Mouse (Mus musculus) R1 (cell line): ENCODE measurements around the gene Pfkm.

Experiments used
- DNase-seq: peaks from one replicate; pipeline ENCODE4 v3.0.0-alpha.2; 2018; ENCODE audit warnings: low read depth, low spot score

Pfkm gene

GRCm38 (mm10) chr15:98170365-98170764, 78.0 kb downstream of the Pfkm start:
- DNase-seq, result no peak

DNA sequence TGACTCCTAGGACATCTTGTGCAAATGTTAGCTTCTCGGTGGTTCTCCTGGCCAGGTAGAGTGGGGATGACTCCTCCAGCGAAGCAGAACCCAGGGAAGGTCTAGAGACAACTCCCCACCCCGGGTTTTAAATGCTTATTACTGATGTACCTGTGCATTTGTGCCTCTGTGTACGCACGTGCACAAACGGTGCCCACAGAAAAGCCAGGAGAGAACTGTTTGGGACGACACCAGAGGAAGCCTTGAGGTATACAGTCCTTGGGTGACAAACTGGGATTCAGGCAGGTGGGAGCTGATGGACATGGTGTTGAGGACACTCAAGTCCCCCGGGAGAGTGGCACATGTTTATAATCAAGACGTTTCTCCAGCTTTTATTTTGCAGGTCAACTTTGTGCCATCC, 78.5 kb downstream of the Pfkm start:
- DNase-seq, result no peak

DNA sequence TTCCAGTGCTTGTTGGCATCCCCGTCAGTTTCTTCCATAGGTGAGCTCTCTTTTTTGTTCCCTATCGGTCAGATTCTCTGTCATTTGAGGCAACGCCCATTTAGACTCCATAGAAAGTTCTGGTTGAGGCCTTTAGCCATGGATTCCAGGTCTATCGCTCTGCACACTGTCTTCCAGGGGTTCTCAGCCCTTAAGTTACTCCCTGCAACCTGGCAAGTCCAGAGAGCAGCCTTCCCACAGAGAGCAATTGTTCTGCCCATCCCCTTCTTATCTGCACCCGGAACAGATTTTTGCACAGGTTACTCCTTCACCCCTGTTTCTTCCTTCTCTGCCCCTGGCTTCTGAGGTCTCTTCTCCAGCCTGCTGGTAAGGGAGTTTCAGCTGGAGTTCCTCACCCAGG, 79.7 kb downstream of the Pfkm start:
- DNase-seq, result no peak

GRCm38 (mm10) chr15:98173821-98174220, 81.4 kb downstream of the Pfkm start:
- DNase-seq, result peak; percentile 67

GRCm38 (mm10) chr15:98177320-98177719, 84.9 kb downstream of the Pfkm start:
- no peak for DNase-seq

DNA sequence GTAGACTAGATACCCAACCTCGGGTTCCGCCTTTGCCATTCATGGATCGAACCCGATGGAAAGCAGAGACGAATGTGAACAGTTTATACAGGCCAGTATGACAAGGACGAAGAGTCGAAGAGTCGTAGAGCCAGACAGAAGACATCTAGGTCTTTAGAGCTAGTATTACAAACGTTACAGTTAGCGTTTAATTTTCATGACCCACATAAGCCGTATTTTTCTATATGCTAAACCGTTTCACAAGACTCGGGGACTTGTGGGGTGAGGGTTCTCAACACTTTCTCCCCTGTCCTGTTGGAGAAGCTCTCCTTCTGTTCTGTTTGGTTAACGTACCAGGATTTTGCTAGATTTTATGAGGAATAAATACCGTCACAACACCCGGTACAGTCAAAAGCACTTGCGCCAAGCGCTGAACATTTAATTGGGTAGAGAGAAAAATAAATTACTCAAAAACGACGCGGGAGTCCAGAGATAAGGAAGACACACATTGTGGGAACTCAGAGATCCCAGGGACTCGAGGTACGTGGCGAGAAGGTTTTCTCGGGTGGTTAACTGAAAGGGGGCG, 88.3 kb downstream of the Pfkm start:
- DNase-seq, result no peak

DNA sequence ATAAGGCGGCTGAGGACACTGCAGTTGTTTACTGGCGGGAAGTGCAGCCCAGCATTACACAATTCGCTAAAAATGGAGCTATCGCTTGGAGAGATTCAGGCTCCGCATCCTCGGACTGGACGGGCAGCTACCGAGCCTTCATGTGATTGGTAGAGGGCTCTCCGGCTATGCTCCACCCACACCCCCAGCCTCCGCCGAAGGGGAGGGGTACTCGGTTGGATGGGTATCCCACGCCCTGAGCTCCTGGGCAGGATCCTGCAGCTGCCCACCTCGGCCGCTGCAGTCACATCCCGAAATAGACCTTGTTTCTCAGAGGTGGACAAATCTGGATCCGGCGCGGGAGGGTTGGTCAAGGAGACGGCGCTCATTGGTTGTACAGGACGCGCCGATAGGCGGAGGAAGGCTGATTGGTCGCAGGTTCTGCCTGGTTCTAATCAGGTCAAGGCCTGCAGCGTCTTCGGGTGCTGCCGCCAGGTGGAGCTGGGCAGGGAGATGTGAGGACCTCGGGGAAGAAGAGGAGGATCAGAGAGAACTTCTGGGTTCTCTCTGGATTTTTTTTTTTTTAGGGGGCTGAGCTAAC, 88.8 kb downstream of the Pfkm start:
- DNase-seq, result peak; percentile 95
